Comparison of ENCODE assay signal across 8 mouse cellular contexts in the genomic region with DNA sequence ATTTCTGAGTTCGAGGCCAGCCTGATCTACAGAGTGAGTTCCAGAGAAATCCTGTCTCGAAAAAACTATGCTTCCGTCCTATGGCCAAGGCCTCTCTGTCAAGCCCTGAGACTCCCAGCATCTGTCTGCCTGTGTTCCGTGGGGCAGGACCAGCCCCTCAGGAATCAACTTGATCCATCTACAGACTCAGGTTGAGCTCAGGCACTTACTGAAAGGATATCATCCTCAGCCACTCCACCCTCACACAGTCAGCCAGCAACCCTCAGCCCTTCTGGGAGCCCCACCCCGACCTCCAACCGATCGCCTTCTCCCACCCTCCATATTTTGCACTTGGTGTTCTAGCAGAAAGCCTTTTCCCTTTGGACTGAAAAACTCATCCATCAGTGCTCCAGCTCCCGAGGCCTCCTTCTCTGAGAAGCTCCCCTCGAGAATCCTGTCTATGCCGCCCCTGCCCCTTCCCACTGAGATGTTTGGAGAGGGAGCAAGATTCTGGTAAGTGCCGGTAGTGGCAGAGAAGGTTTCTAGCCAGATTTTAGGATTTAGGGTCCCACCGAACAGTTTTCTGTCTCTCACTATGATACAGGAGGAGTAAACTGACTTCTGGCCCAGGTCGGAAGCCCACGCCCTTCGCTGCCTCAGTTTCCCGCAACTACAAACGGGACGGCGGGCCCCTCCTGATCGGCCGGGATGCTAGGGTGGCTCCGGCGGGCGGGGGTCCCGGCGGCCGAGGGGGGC. TPM values are rescaled to one million over a fixed set of nuclear protein-coding genes. Genes with fewer than 3 reads are reported as not detected.
DNase-seq lines count a peak whose midpoint lies in the region; ATAC-seq lines count a peak whose summit lies in the region.

No protein-coding gene starts in this region.

- DNase-seq in kidney, postnatal 14 days: no peak
- no peak for DNase-seq in limb, embryonic 10.5 days (ENCODE audit: low spot score)
- peak; percentile 44 for DNase-seq in naive thymus-derived CD4-positive, alpha-beta T cell, adult 2 months (ENCODE audit: low read depth)
- DNase-seq in cerebellum, adult 11-12 months: no peak
- no peak for DNase-seq in left cerebral cortex, postnatal 10 days (ENCODE audit: extremely low spot score in 1 of 2, low spot score in 2 of 2)

- peaks cover 6% of the 10 kb centered on the region; the same call in 1 of the 2 replicates for H3K9me3 ChIP-seq in kidney, embryonic 16.5 days (ENCODE audit: low read length)
- H3K9me3 ChIP-seq in embryonic facial prominence, embryonic 13.5 days: peaks cover 7% of the 10 kb centered on the region; the same call in 1 of the 2 replicates
- H3K9me3 ChIP-seq in limb, embryonic 10.5 days (replicated peaks): 0 out of 2 replicates have a peak, but pooled peaks cover 4% of the 10 kb centered on the region

- 10% methylated on average over 27 of the region's 27 CpGs for WGBS in kidney, embryonic 16.5 days
- 6% methylated on average over 27 of the region's 27 CpGs for WGBS in embryonic facial prominence, embryonic 13.5 days
- WGBS in limb, embryonic 10.5 days: 10% methylated on average over 27 of the region's 27 CpGs

- ATAC-seq in kidney, embryonic 16.5 days (ENCODE audit: low FRiP score, low TSS enrichment): no peak
- no peak for ATAC-seq in embryonic facial prominence, embryonic 13.5 days (ENCODE audit: insufficient number of reproducible peaks, insufficient read depth, low FRiP score, low TSS enrichment, low read depth)
- ATAC-seq in granulocyte monocyte progenitor cell, adult 5-6 weeks (replicated peaks; ENCODE audit: poor library complexity, severe bottlenecking): no peak

- H3K4me1 ChIP-seq in kidney, embryonic 16.5 days (ENCODE audit: insufficient read depth, low read length): peaks cover 46% of the 10 kb centered on the region
- H3K4me1 ChIP-seq in embryonic facial prominence, embryonic 13.5 days: peaks cover 50% of the 10 kb centered on the region
- peaks cover 64% of the 10 kb centered on the region for H3K4me1 ChIP-seq in limb, embryonic 10.5 days

- intact Hi-C loops in left cerebral cortex, postnatal 10 days (cut with DNase I): loop anchor here (5.0 to 10.0 kb wide), 3 partner anchors 49 to 257 kb away; partner anchors contain the start of genes Ndufs7, Polr2e and Stk11

- peak overlapping the region; percentile 94 for H3K27ac ChIP-seq in kidney, embryonic 16.5 days (ENCODE audit: low read length)
- peak overlapping the region; percentile 98 for H3K27ac ChIP-seq in embryonic facial prominence, embryonic 13.5 days
- H3K27ac ChIP-seq in limb, embryonic 10.5 days: peak overlapping the region; percentile 93

- peak overlapping the region; percentile 74 for H3K4me2 ChIP-seq in kidney, embryonic 16.5 days (replicated peaks; ENCODE audit: low read depth, low read length)
- H3K4me2 ChIP-seq in embryonic facial prominence, embryonic 13.5 days: peak overlapping the region; percentile 93

- peak overlapping the region; percentile 81 for H3K4me3 ChIP-seq in kidney, embryonic 16.5 days (ENCODE audit: low read length)
- H3K4me3 ChIP-seq in embryonic facial prominence, embryonic 13.5 days: peak overlapping the region; percentile 78
- H3K4me3 ChIP-seq in limb, embryonic 10.5 days: peak overlapping the region; percentile 65

- H3K27me3 ChIP-seq in kidney, embryonic 16.5 days (ENCODE audit: insufficient read depth, low read length): no peaks in the 10 kb centered on the region
- H3K27me3 ChIP-seq in embryonic facial prominence, embryonic 13.5 days: no peaks in the 10 kb centered on the region
- H3K27me3 ChIP-seq in limb, embryonic 10.5 days (ENCODE audit: low read depth, poor library complexity, severe bottlenecking): no peaks in the 10 kb centered on the region

- peak overlapping the region; percentile 91 for H3K9ac ChIP-seq in kidney, embryonic 16.5 days (replicated peaks; ENCODE audit: low read length)
- peak overlapping the region; percentile 92 for H3K9ac ChIP-seq in embryonic facial prominence, embryonic 13.5 days

- peaks cover 23% of the 10 kb centered on the region for H3K36me3 ChIP-seq in kidney, embryonic 16.5 days (ENCODE audit: insufficient read depth, low read length)
- peaks cover 23% of the 10 kb centered on the region for H3K36me3 ChIP-seq in embryonic facial prominence, embryonic 13.5 days
- peaks cover 23% of the 10 kb centered on the region for H3K36me3 ChIP-seq in limb, embryonic 10.5 days

RNA-seq across cellular contexts. Expression of gene Cnn2, which starts 0.4 kb away (rescaled TPM):
- polyA plus RNA-seq in kidney, embryonic 16.5 days (2015; fragmentation: Nextera tagmentation; extraction: Ambion mirVana): 309 and 332 TPM in 2 replicates
- 298 and 319 TPM in 2 replicates for polyA plus RNA-seq in embryonic facial prominence, embryonic 13.5 days (2015; fragmentation: Nextera tagmentation; extraction: Ambion mirVana)
- polyA plus RNA-seq in limb, embryonic 10.5 days (2016; fragmentation: Nextera tagmentation; extraction: Ambion mirVana): 261 and 301 TPM in 2 replicates
- 50.6 and 57.5 TPM in 2 replicates for total RNA-seq in granulocyte monocyte progenitor cell, adult 5-6 weeks (2014; fragmentation: Nextera tagmentation)
- 72.7 and 89.8 TPM in 2 replicates for total RNA-seq in granulocyte monocyte progenitor cell, adult 5-6 weeks (2017)
- 10 to 100 TPM in 1 of 2 experiments, 1 to 10 TPM in 1; 8.9 to 12.4 TPM for total RNA-seq in left cerebral cortex, postnatal 10 days (2021)

RNA-seq across cellular contexts. Expression of gene Tmem259, which starts 3.8 kb away (rescaled TPM):
- 10.8 and 11.2 TPM in 2 replicates for polyA plus RNA-seq in kidney, embryonic 16.5 days (2015; fragmentation: Nextera tagmentation; extraction: Ambion mirVana)
- polyA plus RNA-seq in embryonic facial prominence, embryonic 13.5 days (2015; fragmentation: Nextera tagmentation; extraction: Ambion mirVana): 15.4 and 17.0 TPM in 2 replicates
- 14.9 and 16.4 TPM in 2 replicates for polyA plus RNA-seq in limb, embryonic 10.5 days (2016; fragmentation: Nextera tagmentation; extraction: Ambion mirVana)
- total RNA-seq in granulocyte monocyte progenitor cell, adult 5-6 weeks (2014; fragmentation: Nextera tagmentation): 38.2 and 63.0 TPM in 2 replicates
- 43.2 and 54.7 TPM in 2 replicates for total RNA-seq in granulocyte monocyte progenitor cell, adult 5-6 weeks (2017)
- 100 to 1,000 TPM; 136 TPM for total RNA-seq in left cerebral cortex, postnatal 10 days (2021)

RNA-seq across cellular contexts. Expression of gene Abca7, which starts 8.4 kb away (rescaled TPM):
- 4.2 and 4.4 TPM in 2 replicates for polyA plus RNA-seq in kidney, embryonic 16.5 days (2015; fragmentation: Nextera tagmentation; extraction: Ambion mirVana)
- 2.2 and 2.6 TPM in 2 replicates for polyA plus RNA-seq in embryonic facial prominence, embryonic 13.5 days (2015; fragmentation: Nextera tagmentation; extraction: Ambion mirVana)
- polyA plus RNA-seq in limb, embryonic 10.5 days (2016; fragmentation: Nextera tagmentation; extraction: Ambion mirVana): 2.0 and 2.3 TPM in 2 replicates
- 23.0 and 28.8 TPM in 2 replicates for total RNA-seq in granulocyte monocyte progenitor cell, adult 5-6 weeks (2014; fragmentation: Nextera tagmentation)
- 14.7 and 16.0 TPM in 2 replicates for total RNA-seq in granulocyte monocyte progenitor cell, adult 5-6 weeks (2017)
- 1 to 10 TPM; 8.5 to 9.8 TPM for total RNA-seq in left cerebral cortex, postnatal 10 days (2021)

RNA-seq across cellular contexts. Expression of gene Grin3b, which starts 17.4 kb away (rescaled TPM):
- 0.54 and 0.71 TPM in 2 replicates for polyA plus RNA-seq in kidney, embryonic 16.5 days (2015; fragmentation: Nextera tagmentation; extraction: Ambion mirVana)
- polyA plus RNA-seq in embryonic facial prominence, embryonic 13.5 days (2015; fragmentation: Nextera tagmentation; extraction: Ambion mirVana): 0.52 and 0.83 TPM in 2 replicates
- polyA plus RNA-seq in limb, embryonic 10.5 days (2016; fragmentation: Nextera tagmentation; extraction: Ambion mirVana): 0.28 and 0.40 TPM in 2 replicates
- not detected in 2 replicates for total RNA-seq in granulocyte monocyte progenitor cell, adult 5-6 weeks (2014; fragmentation: Nextera tagmentation)
- total RNA-seq in granulocyte monocyte progenitor cell, adult 5-6 weeks (2017): not detected in 2 replicates
- total RNA-seq in left cerebral cortex, postnatal 10 days (2021): under 1 TPM; 0.24 to 0.28 TPM

RNA-seq across cellular contexts. Expression of gene Wdr18, which starts 28.0 kb away (rescaled TPM):
- 101 and 113 TPM in 2 replicates for polyA plus RNA-seq in kidney, embryonic 16.5 days (2015; fragmentation: Nextera tagmentation; extraction: Ambion mirVana)
- polyA plus RNA-seq in embryonic facial prominence, embryonic 13.5 days (2015; fragmentation: Nextera tagmentation; extraction: Ambion mirVana): 97.7 and 106 TPM in 2 replicates
- 174 and 201 TPM in 2 replicates for polyA plus RNA-seq in limb, embryonic 10.5 days (2016; fragmentation: Nextera tagmentation; extraction: Ambion mirVana)
- 48.4 and 49.8 TPM in 2 replicates for total RNA-seq in granulocyte monocyte progenitor cell, adult 5-6 weeks (2014; fragmentation: Nextera tagmentation)
- total RNA-seq in granulocyte monocyte progenitor cell, adult 5-6 weeks (2017): 24.6 and 28.2 TPM in 2 replicates
- 10 to 100 TPM; 46.2 to 49.9 TPM for total RNA-seq in left cerebral cortex, postnatal 10 days (2021)
